23 mouse cellular contexts compared by ENCODE assay signal in genomic region chr11:70250150-70250549, GRCm38 (mm10).
"Had no signal": no experiment of that assay in that cellular context is flagged by ENCODE, and none has a peak within 500 bp of the region (broad histone marks: within the 10 kb centered on the region; RNA-seq: fewer than 3 reads in every experiment).

No protein-coding gene starts in this region.

- H3K9ac ChIP-seq: liver, embryonic 15.5 days; liver, postnatal 0 days; lung, embryonic 15.5 days; midbrain, embryonic 12.5 days; neural tube, embryonic 13.5 days; neural tube, embryonic 15.5 days had no signal

- H3K27ac ChIP-seq: liver, embryonic 15.5 days; lung, embryonic 15.5 days; macrophage; midbrain, embryonic 10.5 days; midbrain, embryonic 12.5 days; neural tube, embryonic 13.5 days; neural tube, embryonic 15.5 days had no signal

- H3K9me3 ChIP-seq: liver, embryonic 15.5 days; lung, embryonic 15.5 days; midbrain, embryonic 10.5 days; midbrain, embryonic 12.5 days; neural tube, embryonic 13.5 days; neural tube, embryonic 15.5 days had no signal

- DNase-seq: liver, postnatal 0 days; lung, adult 2 months; lung, postnatal 14 days; lung, postnatal 36 days; midbrain, embryonic 14.5 days; retina, postnatal 1 day; right cerebral cortex, adult 18-20 months; right cerebral cortex, postnatal 25 days; right cerebral cortex, postnatal 4 days; spleen, adult 18-20 months; thymus, adult 2 months; thymus, postnatal 25 days; thymus, postnatal 4 days had no signal

- H3K36me3 ChIP-seq: liver, embryonic 15.5 days; lung, embryonic 15.5 days; midbrain, embryonic 10.5 days; midbrain, embryonic 12.5 days; neural tube, embryonic 13.5 days; neural tube, embryonic 15.5 days had no signal

- H3K4me3 ChIP-seq: liver, embryonic 15.5 days; lung, embryonic 15.5 days; midbrain, embryonic 10.5 days; midbrain, embryonic 12.5 days; myocyte; neural tube, embryonic 13.5 days; neural tube, embryonic 15.5 days had no signal

- ATAC-seq: liver, postnatal 0 days; lung, postnatal 0 days; midbrain, embryonic 16.5 days had no signal
